Mouse (Mus musculus) heart, postnatal 0 days (tissue): ENCODE results near the gene Tmem50a.

Experiments
- CTCF ChIP-seq: IDR thresholded peaks from 2 replicates; pipeline ENCODE4 v1.5.1; 2016; ENCODE audit warnings: antibody characterized with exemption, control low read depth, low read depth
- EP300 ChIP-seq: IDR thresholded peaks from 2 replicates; pipeline ENCODE4 v1.6.1; 2016; ENCODE audit warnings: antibody characterized with exemption, low read depth

DNA sequence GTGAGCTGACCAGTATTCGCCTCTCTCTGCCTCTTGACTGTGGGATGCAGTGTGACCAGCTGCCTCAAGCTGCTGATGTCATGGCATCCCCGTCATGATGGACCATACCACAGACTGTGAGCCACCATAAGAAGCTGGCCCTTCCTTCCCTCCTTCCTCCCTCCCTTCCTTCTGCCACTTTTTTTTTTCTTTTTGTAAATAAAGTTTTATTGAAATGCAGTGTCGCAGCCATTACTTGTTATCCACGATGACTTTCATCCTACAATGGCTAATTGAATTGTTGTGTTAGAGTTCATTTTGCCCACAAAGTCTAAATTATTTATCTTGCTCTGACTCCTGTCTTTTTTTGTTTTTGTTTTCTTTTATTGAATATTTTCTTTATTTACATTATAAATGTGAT is 56.3 kb downstream of the Tmem50a start:
- TF ChIP-seq CTCF (no peak), EP300 (no peak)
